Mouse (Mus musculus): ENCODE data around the gene Acap2. TPM values are rescaled to one million over a fixed set of nuclear protein-coding genes. Genes with fewer than 3 reads are reported as not detected.

Gene Acap2
- polyA plus RNA-seq, 1 experiment from 2014 or later = 9.4 TPM

DNA sequence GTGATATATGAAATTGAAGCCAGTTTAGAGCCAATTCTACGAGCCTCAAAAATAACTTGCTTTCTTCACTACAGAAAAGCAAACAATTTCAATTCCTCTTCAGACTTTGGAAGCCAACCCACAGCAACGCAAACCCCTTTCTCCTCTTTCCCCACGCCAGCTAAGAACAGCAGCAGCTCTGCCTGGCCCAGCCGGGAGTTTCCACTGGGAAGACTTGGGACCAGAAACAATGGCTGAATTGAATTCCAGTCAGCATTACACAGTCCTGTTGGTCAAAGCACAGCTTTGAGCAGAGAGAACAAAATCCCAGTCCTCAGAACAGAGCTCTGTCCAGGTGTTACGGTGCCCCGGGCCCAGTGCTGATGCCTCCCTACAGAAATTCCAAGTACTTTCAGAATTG, 59.1 kb downstream of the Acap2 start:
- Histone ChIP-seq H3K4me1 (ENCODE audit: control insufficient read depth, insufficient read depth, low read depth, low read length) (no peaks in the 10 kb centered on the region), H3K4me2 (ENCODE audit: low read length) (no peak overlapping the region), H3K9me3 (ENCODE audit: control insufficient read depth, low read length) (no peaks in the 10 kb centered on the region), H3K36me3 (ENCODE audit: control insufficient read depth, insufficient read depth, low read length) (peaks cover 6% of the 10 kb centered on the region; the same call in 1 of the 2 replicates), H3K27me3 (replicated peaks; ENCODE audit: control insufficient read depth, insufficient read depth, low read length) (no peaks in the 10 kb centered on the region), H3K9ac (ENCODE audit: low read depth, low read length) (no peak overlapping the region), H3K4me3 (ENCODE audit: low read length) (no peak overlapping the region), H3K27ac (ENCODE audit: low read depth, low read length) (no peak overlapping the region)
- WGBS = 46% methylated on average over 6 of the region's 6 CpGs
- ATAC-seq = no peak

DNA sequence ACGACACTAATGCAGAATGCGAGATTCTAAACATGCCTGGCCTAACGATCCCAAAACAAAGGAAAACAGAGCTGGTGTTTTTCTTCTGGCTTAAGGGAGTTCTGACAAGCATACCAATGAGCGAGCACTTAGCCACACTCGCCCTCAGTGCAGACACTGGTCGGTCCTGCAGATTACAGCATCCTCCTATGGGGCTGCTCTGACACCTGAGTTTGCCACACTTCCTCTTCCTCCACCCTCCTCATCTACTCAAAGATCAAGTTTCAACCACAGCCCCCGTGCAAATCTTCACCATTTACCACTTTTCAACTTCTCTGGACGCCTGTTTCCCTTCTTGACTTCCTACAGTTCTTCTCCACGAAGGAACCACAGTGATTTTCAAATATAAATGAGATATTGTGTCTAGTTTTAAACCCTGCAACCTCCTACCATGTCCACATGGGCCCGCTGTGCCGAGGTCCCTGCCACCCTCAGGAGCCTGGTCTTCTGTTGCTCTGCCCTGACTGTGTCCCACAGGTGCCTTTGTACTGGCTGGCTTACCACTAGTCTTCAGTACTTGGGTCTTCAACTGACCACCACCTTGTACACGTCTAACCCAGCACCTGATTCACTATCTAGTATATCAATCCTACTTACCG, 64.3 kb downstream of the Acap2 start:
- no peak overlapping the region for H3K4me3 ChIP-seq (ENCODE audit: low read length)
- H3K9ac ChIP-seq (ENCODE audit: low read depth, low read length) = no peak overlapping the region
- no peak overlapping the region for H3K4me2 ChIP-seq (ENCODE audit: low read length)
- no peaks in the 10 kb centered on the region for H3K9me3 ChIP-seq (ENCODE audit: control insufficient read depth, low read length)
- ATAC-seq = peak; percentile 34; the same call in 1 of the 2 replicates
- 70% methylated on average over 13 of the region's 13 CpGs for WGBS
- no peaks in the 10 kb centered on the region for H3K27me3 ChIP-seq (replicated peaks; ENCODE audit: control insufficient read depth, insufficient read depth, low read length)
- H3K27ac ChIP-seq (ENCODE audit: low read depth, low read length) = no peak overlapping the region
- H3K36me3 ChIP-seq (ENCODE audit: control insufficient read depth, insufficient read depth, low read length) = peaks cover 6% of the 10 kb centered on the region; the same call in 1 of the 2 replicates
- H3K4me1 ChIP-seq (ENCODE audit: control insufficient read depth, insufficient read depth, low read depth, low read length) = no peaks in the 10 kb centered on the region

DNA sequence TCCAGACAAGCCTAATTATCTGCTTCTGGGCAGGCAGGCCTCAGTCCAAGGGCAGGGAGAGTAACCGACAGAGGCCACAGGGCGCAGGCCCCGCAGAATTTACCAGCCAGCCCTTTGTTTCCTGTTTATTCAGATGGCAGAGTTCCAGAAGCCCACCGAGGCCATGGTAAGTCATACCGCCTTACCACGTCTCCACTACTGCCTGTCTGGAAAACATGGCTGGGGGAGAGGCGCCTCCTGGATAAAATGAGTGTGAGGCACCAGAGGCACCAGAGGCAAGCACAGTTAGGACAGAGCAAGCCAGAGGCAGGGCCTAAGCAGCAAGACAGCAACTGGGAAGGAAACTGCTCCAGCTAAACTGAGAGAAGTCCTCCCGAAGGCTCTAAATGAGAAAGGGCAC, 65.5 kb downstream of the Acap2 start:
- H3K36me3 ChIP-seq (ENCODE audit: control insufficient read depth, insufficient read depth, low read length) = peaks cover 6% of the 10 kb centered on the region
- ATAC-seq = no peak
- no peaks in the 10 kb centered on the region for H3K4me1 ChIP-seq (ENCODE audit: control insufficient read depth, insufficient read depth, low read depth, low read length)
- WGBS = 48% methylated on average over 8 of the region's 8 CpGs
- no peak overlapping the region for H3K27ac ChIP-seq (ENCODE audit: low read depth, low read length)
- no peak overlapping the region for H3K4me2 ChIP-seq (ENCODE audit: low read length)
- no peaks in the 10 kb centered on the region for H3K9me3 ChIP-seq (ENCODE audit: control insufficient read depth, low read length)
- no peak overlapping the region for H3K9ac ChIP-seq (ENCODE audit: low read depth, low read length)
- no peaks in the 10 kb centered on the region for H3K27me3 ChIP-seq (replicated peaks; ENCODE audit: control insufficient read depth, insufficient read depth, low read length)
- no peak overlapping the region for H3K4me3 ChIP-seq (ENCODE audit: low read length)

DNA sequence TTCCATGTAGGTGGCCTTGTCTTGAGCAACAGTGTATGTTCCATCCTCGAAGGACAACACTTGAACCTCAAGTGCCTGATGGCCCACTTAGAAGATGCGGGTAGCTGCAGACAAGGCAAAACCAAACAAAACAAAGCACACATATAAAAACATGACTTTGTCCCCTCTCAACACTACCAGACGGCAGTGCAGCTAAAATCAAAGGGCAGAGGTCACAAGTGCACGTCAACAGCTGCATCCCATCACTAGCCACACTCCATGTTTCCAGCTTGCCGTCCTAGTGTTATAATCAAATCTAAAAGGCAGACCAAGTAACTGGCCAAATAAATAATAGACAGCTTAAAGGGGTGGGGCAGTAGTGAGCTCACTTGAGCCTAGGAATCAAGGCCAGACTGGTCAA, 69.5 kb downstream of the Acap2 start:
- H3K9ac ChIP-seq (ENCODE audit: low read depth, low read length) = no peak overlapping the region
- no peak overlapping the region for H3K4me2 ChIP-seq (ENCODE audit: low read length)
- no peaks in the 10 kb centered on the region for H3K9me3 ChIP-seq (ENCODE audit: control insufficient read depth, low read length)
- H3K4me3 ChIP-seq (ENCODE audit: low read length) = no peak overlapping the region
- peaks cover 4% of the 10 kb centered on the region; the same call in 1 of the 2 replicates for H3K36me3 ChIP-seq (ENCODE audit: control insufficient read depth, insufficient read depth, low read length)
- H3K27me3 ChIP-seq (replicated peaks; ENCODE audit: control insufficient read depth, insufficient read depth, low read length) = no peaks in the 10 kb centered on the region
- no peaks in the 10 kb centered on the region for H3K4me1 ChIP-seq (ENCODE audit: control insufficient read depth, insufficient read depth, low read depth, low read length)
- no peak for ATAC-seq
- 74% methylated on average over 5 of the region's 5 CpGs for WGBS
- no peak overlapping the region for H3K27ac ChIP-seq (ENCODE audit: low read depth, low read length)

DNA sequence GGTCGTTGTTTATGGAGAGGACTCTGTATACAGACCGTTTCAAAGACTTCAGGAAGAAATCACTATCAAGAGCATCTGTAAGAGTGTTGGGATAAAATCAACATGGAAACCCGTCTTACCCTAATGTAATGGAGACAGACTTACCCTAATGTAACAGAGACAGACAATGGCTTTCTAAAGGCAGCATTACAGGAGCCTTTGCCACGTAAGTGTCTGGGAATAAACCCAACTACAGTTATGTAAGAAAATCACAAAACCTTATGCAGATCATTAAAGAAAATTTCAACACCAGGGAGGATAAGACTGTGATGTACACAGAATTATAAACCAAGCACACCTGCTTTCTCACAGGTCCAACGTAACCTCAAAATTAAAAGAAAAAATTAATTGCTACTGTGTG, 72.9 kb downstream of the Acap2 start:
- Histone ChIP-seq H3K27me3 (replicated peaks; ENCODE audit: control insufficient read depth, insufficient read depth, low read length) (no peaks in the 10 kb centered on the region), H3K9ac (ENCODE audit: low read depth, low read length) (no peak overlapping the region), H3K36me3 (ENCODE audit: control insufficient read depth, insufficient read depth, low read length) (peaks cover 4% of the 10 kb centered on the region; the same call in 1 of the 2 replicates)

DNA sequence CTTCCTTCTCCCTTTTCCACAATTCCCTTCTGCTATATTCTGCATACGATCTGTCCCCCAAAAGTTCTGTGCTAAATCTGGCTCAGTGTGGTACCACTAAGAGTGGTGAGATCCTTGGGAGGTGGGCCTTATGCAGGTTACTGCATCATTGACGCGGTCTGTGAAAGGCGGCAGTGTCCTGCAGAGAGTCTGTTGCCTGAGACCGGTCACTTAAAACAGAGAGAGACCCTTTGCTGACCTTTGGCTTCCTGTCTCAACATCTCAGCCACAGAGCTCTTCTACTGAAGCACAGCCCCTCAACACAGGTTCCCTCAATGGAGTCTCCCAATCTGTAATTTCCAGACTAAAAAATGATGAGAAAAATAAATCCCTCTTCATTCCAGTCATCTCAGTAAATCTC, 76.1 kb downstream of the Acap2 start:
- Histone ChIP-seq H3K9ac (ENCODE audit: low read depth, low read length) (no peak overlapping the region), H3K4me1 (ENCODE audit: control insufficient read depth, insufficient read depth, low read depth, low read length) (no peaks in the 10 kb centered on the region), H3K9me3 (ENCODE audit: control insufficient read depth, low read length) (no peaks in the 10 kb centered on the region), H3K4me3 (ENCODE audit: low read length) (no peak overlapping the region), H3K27me3 (replicated peaks; ENCODE audit: control insufficient read depth, insufficient read depth, low read length) (no peaks in the 10 kb centered on the region), H3K27ac (ENCODE audit: low read depth, low read length) (no peak overlapping the region), H3K36me3 (ENCODE audit: control insufficient read depth, insufficient read depth, low read length) (peaks cover 10% of the 10 kb centered on the region; the same call in 1 of the 2 replicates), H3K4me2 (ENCODE audit: low read length) (no peak overlapping the region)
- ATAC-seq = no peak
- whole genome bisulfite sequencing = 67% methylated on average over 5 of the region's 5 CpGs

More for the DNA sequence above, 72.9 kb downstream of the Acap2 start:
- no peak overlapping the region for H3K4me3 ChIP-seq (ENCODE audit: low read length)
- H3K9me3 ChIP-seq (ENCODE audit: control insufficient read depth, low read length) = no peaks in the 10 kb centered on the region
- 86% methylated on average over 5 of the region's 5 CpGs for WGBS
- no peak overlapping the region for H3K4me2 ChIP-seq (ENCODE audit: low read length)
- H3K27ac ChIP-seq (ENCODE audit: low read depth, low read length) = no peak overlapping the region
- no peaks in the 10 kb centered on the region for H3K4me1 ChIP-seq (ENCODE audit: control insufficient read depth, insufficient read depth, low read depth, low read length)
- no peak for ATAC-seq

DNA sequence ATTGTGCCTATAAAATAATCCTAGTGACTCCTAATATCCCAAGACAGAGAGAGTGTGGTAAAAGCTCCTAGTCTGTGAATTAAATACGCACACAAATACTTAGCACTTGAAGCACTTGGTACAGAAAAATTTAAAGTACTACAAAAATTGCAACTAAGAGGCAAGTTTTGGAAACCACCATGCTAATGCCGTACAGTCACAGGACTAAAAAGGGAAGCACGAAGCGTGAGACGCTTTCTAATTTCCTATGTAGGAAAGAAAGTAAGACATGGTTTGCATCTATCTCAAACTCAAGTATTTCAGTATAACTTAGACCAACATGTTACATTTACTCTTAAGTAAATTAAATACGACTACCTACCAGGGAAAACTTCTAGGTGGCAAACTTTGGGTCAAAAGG, 79.4 kb downstream of the Acap2 start:
- Histone ChIP-seq H3K27me3 (replicated peaks; ENCODE audit: control insufficient read depth, insufficient read depth, low read length) (no peaks in the 10 kb centered on the region), H3K4me2 (ENCODE audit: low read length) (no peak overlapping the region), H3K27ac (ENCODE audit: low read depth, low read length) (no peak overlapping the region), H3K9ac (ENCODE audit: low read depth, low read length) (no peak overlapping the region), H3K9me3 (ENCODE audit: control insufficient read depth, low read length) (no peaks in the 10 kb centered on the region), H3K4me3 (ENCODE audit: low read length) (no peak overlapping the region), H3K36me3 (ENCODE audit: control insufficient read depth, insufficient read depth, low read length) (peaks cover 8% of the 10 kb centered on the region), H3K4me1 (ENCODE audit: control insufficient read depth, insufficient read depth, low read depth, low read length) (no peaks in the 10 kb centered on the region)
- ATAC-seq = no peak
- 98% methylated on average over 6 of the region's 6 CpGs for WGBS

DNA sequence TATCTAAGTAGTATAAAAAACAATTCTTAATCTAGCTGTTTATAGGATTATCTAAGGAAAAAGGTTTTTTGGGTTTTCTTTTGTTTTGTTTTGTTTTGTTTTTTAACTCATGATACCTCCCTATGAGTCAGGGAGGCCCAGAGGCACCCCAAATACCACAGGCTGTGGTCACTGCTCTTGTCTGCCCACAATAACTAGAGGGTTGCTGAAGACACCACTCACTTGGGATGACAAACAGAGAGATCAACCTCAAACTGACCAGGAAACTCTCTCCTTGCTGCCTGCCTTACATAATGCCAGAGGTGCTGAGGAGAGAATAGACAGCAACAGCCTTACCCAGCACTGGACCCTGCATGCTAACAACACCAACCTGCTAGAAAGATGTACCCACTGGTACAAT, 87.4 kb downstream of the Acap2 start:
- ATAC-seq = no peak
- H3K9ac ChIP-seq (ENCODE audit: low read depth, low read length) = no peak overlapping the region
- H3K36me3 ChIP-seq (ENCODE audit: control insufficient read depth, insufficient read depth, low read length) = peaks cover 27% of the 10 kb centered on the region

DNA sequence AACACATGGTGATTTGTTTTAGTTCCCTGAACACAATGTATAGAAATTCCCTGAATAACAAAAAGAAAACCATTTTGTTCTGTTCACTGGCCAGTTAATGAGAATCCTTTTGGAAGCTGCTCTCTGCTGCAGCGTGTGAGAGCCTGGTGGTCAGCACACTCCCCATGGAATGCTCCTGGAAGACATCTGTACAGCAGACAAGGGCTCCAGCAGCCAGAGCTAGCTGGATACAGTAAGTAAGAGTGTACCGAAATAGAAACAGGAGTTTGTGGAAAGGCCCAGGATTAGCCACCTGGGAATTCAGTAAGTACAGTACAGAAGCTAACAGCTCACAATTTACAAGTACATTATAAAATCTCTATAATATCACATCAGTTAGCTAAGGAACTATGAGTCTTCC, 99.7 kb downstream of the Acap2 start:
- Histone ChIP-seq H3K4me3 (ENCODE audit: low read length) (no peak overlapping the region), H3K4me2 (ENCODE audit: low read length) (no peak overlapping the region), H3K27me3 (replicated peaks; ENCODE audit: control insufficient read depth, insufficient read depth, low read length) (no peaks in the 10 kb centered on the region), H3K36me3 (ENCODE audit: control insufficient read depth, insufficient read depth, low read length) (peaks cover 27% of the 10 kb centered on the region), H3K27ac (ENCODE audit: low read depth, low read length) (no peak overlapping the region), H3K9ac (ENCODE audit: low read depth, low read length) (no peak overlapping the region), H3K4me1 (ENCODE audit: control insufficient read depth, insufficient read depth, low read depth, low read length) (no peaks in the 10 kb centered on the region), H3K9me3 (ENCODE audit: control insufficient read depth, low read length) (no peaks in the 10 kb centered on the region)
- no peak for ATAC-seq
- 71% methylated on average over 2 of the region's 2 CpGs for WGBS

More for the DNA sequence above, 87.4 kb downstream of the Acap2 start:
- H3K9me3 ChIP-seq (ENCODE audit: control insufficient read depth, low read length) = peaks cover 2% of the 10 kb centered on the region; the same call in 1 of the 2 replicates
- no peaks in the 10 kb centered on the region for H3K4me1 ChIP-seq (ENCODE audit: control insufficient read depth, insufficient read depth, low read depth, low read length)
- no peak overlapping the region for H3K27ac ChIP-seq (ENCODE audit: low read depth, low read length)
- no peak overlapping the region for H3K4me2 ChIP-seq (ENCODE audit: low read length)
- H3K27me3 ChIP-seq (replicated peaks; ENCODE audit: control insufficient read depth, insufficient read depth, low read length) = no peaks in the 10 kb centered on the region
- no peak overlapping the region for H3K4me3 ChIP-seq (ENCODE audit: low read length)
